ENCODE assay signal across 8 mouse cellular contexts in genomic region chr15:96698658-96699448, GRCm38 (mm10). TPM values are rescaled to one million over a fixed set of nuclear protein-coding genes. Genes with fewer than 3 reads are reported as not detected.
A peak's percentile ranks its signal among the peaks of the same experiment; 100 is the strongest.
DNase-seq lines count a peak whose midpoint lies in the region; ATAC-seq and TF ChIP-seq lines count a peak whose summit lies in the region.

No protein-coding gene starts in this region.

- peaks cover 12% of the 10 kb centered on the region for H3K36me3 ChIP-seq in hindbrain, embryonic 16.5 days (ENCODE audit: control insufficient read depth, insufficient read depth, low read length)
- H3K36me3 ChIP-seq in macrophage (ENCODE audit: inconsistent target) = peaks cover 20% of the 10 kb centered on the region

- TF ChIP-seq CTCF in gastrocnemius, adult 2 months (IDR thresholded peaks at IDR 0.05) = no peak
- no peak for TF ChIP-seq CTCF in left cerebral cortex, adult 2 months (IDR thresholded peaks at IDR 0.05)

- no peaks in the 10 kb centered on the region for H3K9me3 ChIP-seq in hindbrain, embryonic 16.5 days (ENCODE audit: control insufficient read depth, low read length)

- peak; percentile 79 for DNase-seq in adipocyte (ENCODE audit: low spot score)
- DNase-seq in gastrocnemius, adult 2 months = peak; percentile 92
- DNase-seq in left cerebral cortex, adult 2 months (ENCODE audit: extremely low spot score in 1 of 2, low spot score in 2 of 2) = peak; percentile 89
- peak; percentile 73 for DNase-seq in retina, postnatal 7 days (ENCODE audit: low read depth, low spot score)
- peak; percentile 76 to 86 for DNase-seq in urinary bladder, adult 18-20 months (ENCODE audit: low spot score in 2 of 2)

- peak; percentile 31 for ATAC-seq in common myeloid progenitor, adult 5-6 weeks (replicated peaks; ENCODE audit: low read depth, poor library complexity, severe bottlenecking)
- peak; percentile 86 for ATAC-seq in hindbrain, embryonic 16.5 days

- H3K4me2 ChIP-seq in hindbrain, embryonic 16.5 days (ENCODE audit: low read length) = peak overlapping the region; percentile 80

- H3K4me1 ChIP-seq in hindbrain, embryonic 16.5 days (ENCODE audit: control insufficient read depth, insufficient read depth, low read depth, low read length) = peaks cover 25% of the 10 kb centered on the region

- peaks cover 47% of the 10 kb centered on the region for H3K79me2 ChIP-seq in macrophage (ENCODE audit: inconsistent target)

- under 1% methylated on average over 52 of the region's 101 CpGs for WGBS in hindbrain, embryonic 16.5 days
- under 1% methylated on average over 99 of the region's 101 CpGs for WGBS in macrophage (ENCODE audit: missing documents)

- H3K27me3 ChIP-seq in hindbrain, embryonic 16.5 days (replicated peaks; ENCODE audit: control insufficient read depth, insufficient read depth, low read length) = no peaks in the 10 kb centered on the region

- H3K4me3 ChIP-seq in gastrocnemius, adult 2 months = peak overlapping the region; percentile 98
- peak overlapping the region; percentile 91 for H3K4me3 ChIP-seq in hindbrain, embryonic 16.5 days (ENCODE audit: low read length)
- peak overlapping the region; percentile 63 for H3K4me3 ChIP-seq in left cerebral cortex, adult 2 months
- peak overlapping the region; percentile 55 for H3K4me3 ChIP-seq in macrophage (ENCODE audit: inconsistent target)

- peak overlapping the region; percentile 100 for H3K27ac ChIP-seq in gastrocnemius, adult 2 months
- peak overlapping the region; percentile 98 for H3K27ac ChIP-seq in hindbrain, embryonic 16.5 days (ENCODE audit: low read depth, low read length)
- peak overlapping the region; percentile 99 for H3K27ac ChIP-seq in left cerebral cortex, adult 2 months
- peak overlapping the region; percentile 71 for H3K27ac ChIP-seq in macrophage

- intact Hi-C loops in gastrocnemius, adult 2 months (cut with DNase I) = loop anchor here (5.0 kb wide), 1 partner anchor 78 kb away; no protein-coding TSS in a partner anchor
- intact Hi-C loops in left cerebral cortex, adult 2 months (cut with DNase I) = loop anchor here (1.0 to 10.0 kb wide), 4 partner anchors 10 to 436 kb away; partner anchors contain the start of gene Arid2

- peak overlapping the region; percentile 98 for H3K9ac ChIP-seq in hindbrain, embryonic 16.5 days (ENCODE audit: low read depth, low read length)

RNA-seq across cellular contexts. Expression of gene Slc38a2, which starts 0.7 kb away (rescaled TPM):
- total RNA-seq in common myeloid progenitor, adult 5-6 weeks (2017) = 85.6 and 103 TPM in 2 replicates
- 100 to 1,000 TPM; 115 to 116 TPM for total RNA-seq in gastrocnemius, adult 2 months (2021)
- polyA plus RNA-seq in hindbrain, embryonic 16.5 days (2015; fragmentation: Nextera tagmentation; extraction: Ambion mirVana) = 87.4 and 111 TPM in 2 replicates
- 100 to 1,000 TPM in 1 of 2 experiments, 10 to 100 TPM in 1; 96.9 to 108 TPM for total RNA-seq in left cerebral cortex, adult 2 months (2021)
- total RNA-seq in macrophage (2018; cell fraction: chromatin; rRNA removed) = 100 to 1,000 TPM in 9 of 26 experiments, 10 to 100 TPM in 17; 12.5 to 208 (median 81.7) TPM
- total RNA-seq in macrophage (2018; cell fraction: cytosol; rRNA removed) = 10 to 100 TPM; 11.6 to 70.8 (median 26.9) TPM
- total RNA-seq in macrophage (2018; cell fraction: nucleus; rRNA removed) = 100 to 1,000 TPM in 13 of 26 experiments, 10 to 100 TPM in 13; 44.0 to 189 (median 105) TPM
- 7.9 to 34.0 TPM (median 16.4 TPM) in 3 replicates for polyA plus RNA-seq in macrophage (2018)

RNA-seq across cellular contexts. Expression of gene Slc38a1, which starts 56.1 kb away (rescaled TPM):
- 74.6 and 85.3 TPM in 2 replicates for total RNA-seq in common myeloid progenitor, adult 5-6 weeks (2017)
- 1 to 10 TPM; 1.0 to 1.3 TPM for total RNA-seq in gastrocnemius, adult 2 months (2021)
- polyA plus RNA-seq in hindbrain, embryonic 16.5 days (2015; fragmentation: Nextera tagmentation; extraction: Ambion mirVana) = 127 and 139 TPM in 2 replicates
- 100 to 1,000 TPM; 111 to 116 TPM for total RNA-seq in left cerebral cortex, adult 2 months (2021)
- total RNA-seq in macrophage (2018; cell fraction: chromatin; rRNA removed) = 1,000 to 10,000 TPM in 1 of 26 experiments, 100 to 1,000 TPM in 14, 10 to 100 TPM in 11; 65.8 to 1,056 (median 152) TPM
- 100 to 1,000 TPM in 2 of 26 experiments, 10 to 100 TPM in 24; 32.3 to 169 (median 53.6) TPM for total RNA-seq in macrophage (2018; cell fraction: cytosol; rRNA removed)
- total RNA-seq in macrophage (2018; cell fraction: nucleus; rRNA removed) = 100 to 1,000 TPM in 18 of 26 experiments, 10 to 100 TPM in 8; 75.5 to 593 (median 137) TPM
- polyA plus RNA-seq in macrophage (2018) = 34.2 to 43.0 TPM (median 36.4 TPM) in 3 replicates

Comparison
In these comparisons a context has a peak if more than half of its experiments do, and no peak if none do; other contexts are left out.
1. Peak in every context shown above with its lines: DNase-seq, ATAC-seq, H3K4me3 ChIP-seq and H3K27ac ChIP-seq.
2. RNA of gene Slc38a1, which starts 56.1 kb away (total RNA-seq): 111 to 116 TPM in left cerebral cortex, adult 2 months and 74.6 to 85.3 TPM in common myeloid progenitor, adult 5-6 weeks; 1.0 to 1.3 TPM in gastrocnemius, adult 2 months; every median in the first group is over 10 times any median in the second.